Mouse (Mus musculus): Measurements from ENCODE around the gene Elane.

Elane gene

DNA sequence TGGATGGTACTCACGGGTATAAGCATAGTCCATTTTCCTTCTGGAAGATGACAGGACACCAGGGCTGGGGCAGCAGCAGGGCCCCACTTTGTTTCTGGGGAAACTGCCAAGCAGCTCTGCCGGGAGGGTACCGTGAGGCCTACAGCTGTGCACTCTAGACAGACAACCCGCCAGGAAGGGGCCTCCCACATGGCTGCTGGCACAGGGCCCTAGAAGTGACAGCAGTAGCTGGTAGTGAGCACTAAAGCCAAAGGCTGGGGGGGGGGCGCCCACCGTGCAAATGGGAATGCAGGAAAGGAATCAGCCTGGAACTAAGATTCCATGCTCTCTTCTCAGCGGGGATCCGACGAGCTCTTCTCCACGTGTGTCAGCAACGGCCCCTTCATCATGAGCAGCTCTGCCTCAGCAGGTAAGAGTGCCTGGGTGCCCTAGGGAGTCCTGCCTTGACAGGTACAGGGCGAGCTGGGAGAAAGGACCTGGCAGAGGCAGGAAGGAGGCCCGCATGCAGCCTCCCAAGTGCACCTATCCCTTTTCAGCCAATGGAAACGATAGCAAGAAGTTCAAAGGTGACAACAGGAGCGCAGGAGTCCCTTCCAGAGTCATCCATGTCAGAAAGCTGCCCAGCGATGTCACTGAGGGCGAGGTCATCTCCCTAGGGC, 27.5 kb upstream of the Elane start:
- peak; percentile 73 for DNase-seq

DNA sequence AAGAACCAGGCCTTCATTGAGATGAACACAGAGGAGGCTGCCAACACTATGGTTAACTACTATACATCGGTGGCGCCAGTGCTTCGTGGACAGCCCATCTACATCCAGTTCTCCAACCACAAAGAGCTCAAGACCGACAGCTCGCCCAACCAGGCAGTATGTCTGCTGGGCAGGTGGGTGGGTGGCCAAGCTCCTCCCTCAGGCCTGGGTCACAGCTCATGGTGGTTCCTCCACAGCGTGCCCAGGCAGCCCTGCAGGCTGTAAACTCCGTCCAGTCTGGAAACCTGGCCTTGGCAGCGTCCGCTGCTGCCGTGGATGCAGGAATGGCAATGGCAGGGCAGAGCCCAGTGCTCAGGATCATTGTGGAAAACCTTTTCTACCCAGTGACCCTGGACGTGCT, 26.9 kb upstream of the Elane start:
- DNase-seq: no peak

- DNase-seq: no peak
Observed at GRCm38 (mm10) chr10:79860079-79860911, 25.8 kb upstream of the Elane start.

- no peak for DNase-seq
Observed at GRCm38 (mm10) chr10:79861230-79862048, 24.6 kb upstream of the Elane start.

DNA sequence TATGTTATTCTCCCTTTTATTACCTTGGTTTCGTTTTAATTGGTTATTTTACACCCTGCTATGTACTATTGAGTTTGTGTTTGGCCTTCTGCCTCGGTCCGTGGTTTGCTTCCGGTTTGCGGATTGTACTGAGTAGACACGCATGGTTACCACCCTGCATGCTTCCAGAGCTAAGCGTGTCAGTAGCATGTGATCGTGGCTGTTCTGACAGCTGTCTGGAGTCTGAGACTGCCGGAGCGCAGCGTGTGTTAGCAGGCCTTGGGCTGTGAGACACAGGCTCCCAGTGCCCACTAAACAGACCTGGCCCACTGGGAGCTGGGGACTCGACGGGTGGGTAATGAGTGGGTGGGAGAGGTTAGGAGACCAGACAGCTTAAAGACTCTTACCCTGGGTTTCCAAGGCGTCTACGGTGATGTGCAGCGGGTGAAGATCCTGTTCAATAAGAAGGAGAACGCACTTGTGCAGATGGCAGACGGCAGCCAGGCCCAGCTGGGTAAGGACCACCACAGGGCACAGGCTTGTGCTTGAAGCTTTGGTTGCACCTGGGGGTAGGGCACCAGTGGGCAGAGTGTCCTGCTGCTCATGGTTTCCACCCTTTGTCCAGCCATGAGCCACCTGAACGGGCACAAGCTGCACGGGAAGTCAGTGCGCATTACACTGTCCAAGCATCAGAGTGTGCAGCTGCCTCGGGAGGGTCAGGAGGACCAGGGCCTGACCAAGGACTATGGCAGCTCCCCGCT, 23.8 kb upstream of the Elane start:
- no peak for DNase-seq

DNA sequence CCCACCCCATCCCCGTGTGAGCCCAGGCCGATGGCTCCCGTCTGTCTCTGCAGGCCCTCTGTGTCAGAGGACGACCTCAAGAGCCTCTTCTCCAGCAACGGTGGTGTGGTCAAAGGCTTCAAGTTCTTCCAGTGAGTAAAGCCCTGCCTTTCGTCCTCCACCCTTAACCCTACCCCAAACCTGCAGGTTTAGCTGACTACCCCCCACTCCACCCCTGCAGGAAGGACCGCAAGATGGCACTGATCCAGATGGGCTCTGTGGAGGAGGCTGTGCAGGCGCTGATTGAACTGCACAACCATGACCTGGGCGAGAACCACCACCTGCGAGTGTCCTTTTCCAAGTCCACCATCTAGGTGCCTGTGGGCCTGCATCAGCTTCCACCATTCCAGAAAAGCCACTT, 23.1 kb upstream of the Elane start:
- DNase-seq: no peak

DNA sequence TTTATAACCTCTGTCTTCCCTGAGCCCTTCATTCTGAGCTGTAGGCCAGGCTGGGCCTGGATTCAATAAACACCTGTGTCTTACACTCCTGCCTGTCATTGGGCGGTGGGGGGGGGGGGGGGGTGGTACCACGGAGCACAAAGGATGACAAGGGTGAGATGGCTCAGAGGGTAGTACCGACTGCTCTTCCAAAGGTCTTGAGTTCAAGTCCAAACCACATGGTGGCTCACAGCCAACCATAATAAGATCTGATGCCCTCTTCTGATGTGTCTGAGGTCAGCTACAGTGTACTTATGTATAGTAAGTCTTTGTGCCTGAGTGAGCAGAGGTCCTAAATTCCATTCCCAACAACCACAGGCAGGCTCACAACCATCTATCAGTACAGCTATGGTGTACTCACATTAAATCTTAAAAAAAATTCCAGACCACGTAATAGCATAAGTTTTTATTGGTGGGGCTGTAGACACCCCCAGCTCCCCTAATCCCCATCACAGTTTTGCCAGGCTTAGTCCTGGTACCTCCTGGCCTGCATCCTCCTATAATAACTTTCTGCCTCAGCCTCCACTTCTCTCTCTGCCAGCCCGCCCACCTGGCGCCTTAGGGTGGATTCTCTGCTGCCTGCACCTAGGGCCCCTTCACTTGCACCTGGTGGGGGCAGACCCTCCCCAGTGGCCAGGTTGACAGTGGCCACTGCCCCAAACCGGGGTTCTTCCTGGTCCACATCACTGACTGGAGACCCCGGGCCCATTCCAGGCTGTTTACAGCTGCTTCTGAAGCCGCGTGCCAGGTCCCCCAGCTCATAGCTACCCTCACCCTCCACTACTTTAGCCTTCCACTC, 21.5 kb upstream of the Elane start:
- no peak for DNase-seq

DNA sequence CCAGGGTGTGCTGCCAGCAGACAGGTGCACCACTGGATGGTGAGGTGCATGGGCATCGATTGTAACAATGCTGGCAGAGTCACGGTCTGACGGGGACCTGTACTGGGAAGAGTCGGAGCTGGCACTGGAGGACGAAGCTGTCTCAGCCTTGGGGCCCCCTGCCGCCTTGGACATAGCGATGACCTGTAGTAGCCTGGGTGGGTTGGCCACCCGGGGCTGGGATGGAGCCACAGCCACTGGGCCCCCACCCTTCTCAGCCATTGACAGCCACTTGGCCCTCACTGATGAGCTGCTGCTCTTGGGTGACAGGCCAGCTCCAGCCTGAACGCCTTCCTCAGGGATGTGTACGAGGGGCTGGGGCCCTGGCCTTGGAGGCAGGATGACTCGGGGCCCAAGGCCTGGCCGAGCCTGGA, 20.9 kb upstream of the Elane start:
- no peak for DNase-seq

GRCm38 (mm10) chr10:79865801-79866295, 20.2 kb upstream of the Elane start:
- no peak for DNase-seq

GRCm38 (mm10) chr10:79866601-79867000, 19.4 kb upstream of the Elane start:
- DNase-seq: no peak

GRCm38 (mm10) chr10:79871845-79872244, 14.2 kb upstream of the Elane start:
- no peak for DNase-seq

GRCm38 (mm10) chr10:79872862-79873261, 13.2 kb upstream of the Elane start:
- DNase-seq: no peak

DNA sequence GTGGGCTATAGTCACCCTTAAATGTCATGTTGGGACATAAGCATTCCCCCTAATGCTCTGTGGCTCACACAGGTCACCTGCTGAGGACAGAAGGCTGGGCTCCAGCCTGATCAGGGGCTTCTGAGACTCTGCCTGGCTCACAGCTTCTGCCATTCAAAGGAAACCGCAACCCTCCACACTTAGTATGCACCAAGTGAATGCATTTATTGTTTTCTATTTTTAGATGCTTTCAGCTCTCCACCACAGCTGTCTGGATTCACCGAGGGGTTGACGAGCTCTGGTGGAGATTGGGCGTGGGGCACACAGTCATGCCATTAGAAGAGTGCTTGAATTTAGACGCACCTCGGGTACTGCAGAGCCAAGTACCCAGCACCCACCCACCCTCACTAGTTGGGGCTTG, 12.7 kb upstream of the Elane start:
- no peak for DNase-seq

DNA sequence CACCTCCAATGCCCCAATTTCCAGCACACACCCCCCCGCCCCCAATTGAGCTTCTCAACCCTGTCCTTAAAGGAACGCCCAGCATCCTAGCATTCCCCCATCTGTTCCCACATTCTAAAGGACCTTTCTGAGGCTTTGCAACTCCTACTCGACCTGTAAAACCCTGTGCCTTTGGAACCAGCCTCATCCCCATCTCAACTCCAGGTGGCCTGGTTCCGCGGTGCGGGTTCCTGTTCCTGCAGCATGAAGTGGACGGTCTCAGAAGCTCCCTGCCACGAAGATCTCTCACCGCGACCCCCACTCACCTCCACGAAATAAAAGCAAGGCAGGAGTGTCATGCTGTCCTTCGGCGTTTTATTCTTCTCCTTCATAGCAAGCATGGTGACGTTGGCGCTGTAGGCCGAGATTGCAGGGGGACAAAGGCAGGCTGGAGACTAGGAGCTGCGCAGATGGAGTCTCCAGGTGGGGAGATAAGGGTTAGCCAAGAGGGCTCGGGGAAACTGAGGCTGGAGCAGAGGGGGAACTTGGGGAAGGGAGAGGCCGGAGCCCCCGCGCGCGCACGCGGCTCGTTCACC, 12.2 kb upstream of the Elane start:
- no peak for DNase-seq

- DNase-seq: no peak
Observed at GRCm38 (mm10) chr10:79874290-79874862, 11.7 kb upstream of the Elane start, which contains the start of the genes Prtn3 and Plppr3. Prtn3 (plus strand) TSS chr10:79874476. Plppr3 (minus strand) TSS chr10:79874634.

DNA sequence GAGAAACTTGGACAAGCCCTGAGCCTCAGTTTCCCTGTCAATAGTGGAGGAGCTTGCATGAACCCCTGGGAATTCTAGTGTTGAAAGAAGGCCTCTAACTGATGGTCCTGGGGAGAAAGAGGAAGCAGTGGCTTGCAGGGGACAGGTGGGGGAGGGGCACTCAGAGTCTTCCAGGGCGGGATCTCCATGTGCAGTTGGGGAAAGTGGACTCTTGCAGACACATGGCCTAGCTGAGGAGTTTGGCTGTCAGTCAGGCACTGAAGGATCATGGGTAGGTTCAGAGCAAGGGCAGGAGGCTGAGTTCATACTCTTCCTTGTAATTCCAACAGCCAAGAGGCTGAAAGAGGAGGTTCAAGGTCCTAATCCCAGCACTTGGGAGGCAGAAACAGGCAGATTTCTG, 8.9 kb upstream of the Elane start:
- no peak for DNase-seq

- peak; percentile 54 for DNase-seq
Observed at GRCm38 (mm10) chr10:79877757-79878156, 8.3 kb upstream of the Elane start.

GRCm38 (mm10) chr10:79879527-79879926, 6.5 kb upstream of the Elane start:
- no peak for DNase-seq

DNA sequence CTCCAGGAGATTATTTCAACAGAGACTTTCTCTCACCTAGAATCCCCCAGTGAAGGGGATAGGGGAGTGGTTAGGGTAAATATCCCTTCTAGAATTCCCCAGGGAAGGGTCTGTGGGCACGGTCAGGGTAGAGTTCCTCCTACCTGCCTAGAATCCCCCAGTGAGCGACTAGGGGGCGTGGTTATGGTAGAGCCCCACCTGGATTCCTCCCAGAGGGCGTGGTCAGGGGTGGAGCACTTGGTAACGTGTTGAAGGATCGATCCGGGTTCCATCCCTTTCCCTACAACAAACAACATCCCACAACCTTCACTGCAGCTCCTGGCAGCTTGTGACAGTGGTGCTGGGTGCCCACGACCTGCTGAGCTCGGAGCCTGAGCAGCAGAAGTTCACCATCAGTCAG, 5.3 kb upstream of the Elane start:
- DNase-seq: no peak

- DNase-seq: peak; percentile 38
Observed at GRCm38 (mm10) chr10:79881981-79882380, 4.1 kb upstream of the Elane start.

Measured in lung, postnatal 14 days (tissue).